23 mouse cellular contexts compared by ENCODE assay signal in genomic region chr4:76183095-76183494, GRCm38 (mm10).
"Had no signal": no experiment of that assay in that cellular context is flagged by ENCODE, and none has a peak within 500 bp of the region (broad histone marks: within the 10 kb centered on the region; RNA-seq: fewer than 3 reads in every experiment).

No protein-coding gene starts in this region.

- H3K9ac ChIP-seq: limb, embryonic 12.5 days; limb, embryonic 15.5 days; liver, embryonic 14.5 days; liver, postnatal 0 days; lung, embryonic 14.5 days; midbrain, embryonic 12.5 days; midbrain, embryonic 15.5 days; neural tube, embryonic 13.5 days; stomach, embryonic 15.5 days had no signal

- ATAC-seq: liver, postnatal 0 days; lung, postnatal 0 days; midbrain, embryonic 15.5 days had no signal

- H3K4me3 ChIP-seq: layer of hippocampus, adult 2 months; limb, embryonic 12.5 days; limb, embryonic 15.5 days; midbrain, embryonic 12.5 days; midbrain, embryonic 15.5 days; myocyte; neural tube, embryonic 13.5 days; stomach, embryonic 15.5 days had no signal

- H3K36me3 ChIP-seq: limb, embryonic 12.5 days; limb, embryonic 15.5 days; midbrain, embryonic 12.5 days; midbrain, embryonic 15.5 days; neural tube, embryonic 13.5 days; stomach, embryonic 15.5 days had no signal

- H3K4me1 ChIP-seq: stomach, embryonic 15.5 days had no signal

- H3K4me2 ChIP-seq: limb, embryonic 12.5 days; limb, embryonic 15.5 days; liver, embryonic 11.5 days; lung, embryonic 14.5 days; midbrain, embryonic 12.5 days; midbrain, embryonic 15.5 days; neural tube, embryonic 13.5 days; stomach, embryonic 15.5 days had no signal

- DNase-seq: kidney, adult 9 months; kidney, postnatal 14 days; kidney, postnatal 4 days; layer of hippocampus, adult 9-11 months; left cerebral cortex, postnatal 4 days; liver, postnatal 0 days; lung, embryonic 14.5 days; retina, postnatal 1 day; right cerebral cortex, postnatal 25 days; spleen, adult 18-20 months; thymus, postnatal 36 days had no signal

- H3K27ac ChIP-seq: layer of hippocampus, adult 2 months; limb, embryonic 12.5 days; limb, embryonic 15.5 days; liver, embryonic 14.5 days; macrophage; midbrain, embryonic 12.5 days; midbrain, embryonic 15.5 days; neural tube, embryonic 13.5 days; stomach, embryonic 15.5 days had no signal

- H3K27me3 ChIP-seq: limb, embryonic 12.5 days; limb, embryonic 15.5 days; midbrain, embryonic 12.5 days; midbrain, embryonic 15.5 days; neural tube, embryonic 13.5 days; stomach, embryonic 15.5 days had no signal

- H3K9me3 ChIP-seq: limb, embryonic 12.5 days; limb, embryonic 15.5 days; midbrain, embryonic 12.5 days; midbrain, embryonic 15.5 days; neural tube, embryonic 13.5 days; stomach, embryonic 15.5 days had no signal
